Mouse (Mus musculus) ES-Bruce4 (cell line): ENCODE results near the gene Chaf1b.
A peak's percentile ranks its signal among the peaks of the same experiment; 100 is the strongest.

ENCODE experiments used
- CTCF ChIP-seq: IDR thresholded peaks from one replicate; pipeline ENCODE4 v1.8.1; 2011; ENCODE audit warnings: low read depth, low read length
- EP300 ChIP-seq: IDR thresholded peaks from 2 replicates; pipeline ENCODE4 v1.6.1; 2011; ENCODE audit warnings: low read depth, low read length; ENCODE audit not compliant: insufficient read depth

DNA sequence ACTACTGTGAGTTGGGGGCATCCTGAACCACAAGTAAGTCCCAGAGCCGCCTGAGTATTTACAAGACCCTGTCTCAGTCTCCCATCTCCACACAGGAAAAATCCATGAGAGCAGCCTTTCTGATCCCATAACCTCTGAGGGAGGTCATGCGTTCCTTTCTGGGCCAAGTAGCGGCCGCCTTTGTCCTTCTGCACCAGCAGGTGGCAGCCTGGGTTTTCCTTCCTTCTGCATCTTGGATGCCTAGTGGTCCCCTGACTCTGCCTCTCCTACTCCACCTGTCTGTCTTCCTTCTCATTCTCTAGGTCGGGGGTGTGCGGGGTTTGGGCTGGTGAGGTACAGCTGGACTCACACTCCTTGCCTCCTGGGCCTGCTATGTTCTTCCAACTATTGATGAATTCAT, 19.3 kb downstream of the Chaf1b start:
- peak; percentile 72 for TF ChIP-seq CTCF
- TF ChIP-seq EP300, result no peak
